Mouse (Mus musculus): ENCODE results near the gene Ece1. TPM values are rescaled to one million over a fixed set of nuclear protein-coding genes. Genes with fewer than 3 reads are reported as not detected.

Gene Ece1
- total and polyA plus RNA-seq, 3 experiments, result 25.3 to 43.8 TPM; not detected in 1

GRCm38 (mm10) chr4:137984212-137984611 lies 122.2 kb downstream of the Ece1 start:
- H3K9ac ChIP-seq (ENCODE audit: control insufficient read depth, low read depth, low read length, poor library complexity, severe bottlenecking), result no peak overlapping the region
- H3K4me1 ChIP-seq (ENCODE audit: control insufficient read depth in 1 of 2, insufficient read depth in 2 of 2, low read length in 2 of 2), result no peaks in the 10 kb centered on the region
- H3K4me3 ChIP-seq (ENCODE audit: control insufficient read depth in 1 of 2, insufficient read depth in 1 of 2, low read depth in 2 of 2, low read length in 2 of 2), result no peak overlapping the region
- H3K27me3 ChIP-seq (ENCODE audit: control insufficient read depth in 1 of 2, insufficient read depth in 2 of 2, low read length in 2 of 2), result no peaks in the 10 kb centered on the region
- H3K79me2 ChIP-seq (ENCODE audit: control insufficient read depth, insufficient read depth, low read length, poor library complexity), result no peaks in the 10 kb centered on the region
- no peak for DNase-seq (ENCODE audit: low read depth, low spot score)
- H3K27ac ChIP-seq (ENCODE audit: control insufficient read depth, low read depth, low read length), result no peak overlapping the region
- no peaks in the 10 kb centered on the region for H3K9me3 ChIP-seq (replicated peaks; ENCODE audit: insufficient read depth, low read length)
- TF ChIP-seq CTCF (IDR thresholded peaks at IDR 0.05 in 2 of 3, conservative IDR thresholded peaks at IDR 0.05 in 1 of 3; ENCODE audit: control insufficient read depth in 1 of 3, insufficient read depth in 1 of 3, low read depth in 2 of 3, low read length in 3 of 3, poor library complexity in 1 of 3, severe bottlenecking in 1 of 3), result no peak
- no peak for TF ChIP-seq POLR2A (IDR thresholded peaks at IDR 0.05; ENCODE audit: control insufficient read depth in 1 of 2, insufficient read depth in 1 of 2, low read depth in 1 of 2, low read length in 2 of 2, poor library complexity in 1 of 2)
- TF ChIP-seq ZMIZ1 (IDR thresholded peaks at IDR 0.05; ENCODE audit: low read depth, low read length), result no peak
- TF ChIP-seq ZKSCAN1 (IDR thresholded peaks at IDR 0.05; ENCODE audit: low read depth, low read length), result no peak
- no peak for TF ChIP-seq NRF1 (IDR thresholded peaks at IDR 0.05; ENCODE audit: insufficient read depth, low read depth, low read length, poor library complexity, severe bottlenecking)
- TF ChIP-seq ELF1 (IDR thresholded peaks at IDR 0.05; ENCODE audit: low read depth, low read length), result no peak
- no peak for TF ChIP-seq SMC3 (IDR thresholded peaks at IDR 0.05; ENCODE audit: low read depth, low read length)
- TF ChIP-seq MAX (IDR thresholded peaks at IDR 0.05; ENCODE audit: low read length), result no peak
- no peak for TF ChIP-seq TAL1 (IDR thresholded peaks at IDR 0.05; ENCODE audit: low read length)
- no peak for TF ChIP-seq E2F4 (IDR thresholded peaks at IDR 0.05; ENCODE audit: borderline replicate concordance, low read depth, low read length)
- TF ChIP-seq POLR2AphosphoS2 (IDR thresholded peaks at IDR 0.05; ENCODE audit: low read length), result no peak
- no peak for TF ChIP-seq MAFK (IDR thresholded peaks at IDR 0.05; ENCODE audit: borderline replicate concordance, low read depth, low read length)
- TF ChIP-seq POLR2AphosphoS5 (IDR thresholded peaks at IDR 0.05; ENCODE audit: borderline replicate concordance, low read depth, low read length), result no peak
- no peak for TF ChIP-seq CHD1 (IDR thresholded peaks at IDR 0.05; ENCODE audit: low read depth, low read length)
- H3K36me3 ChIP-seq (ENCODE audit: control insufficient read depth in 1 of 2, insufficient read depth in 2 of 2, low read length in 2 of 2), result no peaks in the 10 kb centered on the region

DNA sequence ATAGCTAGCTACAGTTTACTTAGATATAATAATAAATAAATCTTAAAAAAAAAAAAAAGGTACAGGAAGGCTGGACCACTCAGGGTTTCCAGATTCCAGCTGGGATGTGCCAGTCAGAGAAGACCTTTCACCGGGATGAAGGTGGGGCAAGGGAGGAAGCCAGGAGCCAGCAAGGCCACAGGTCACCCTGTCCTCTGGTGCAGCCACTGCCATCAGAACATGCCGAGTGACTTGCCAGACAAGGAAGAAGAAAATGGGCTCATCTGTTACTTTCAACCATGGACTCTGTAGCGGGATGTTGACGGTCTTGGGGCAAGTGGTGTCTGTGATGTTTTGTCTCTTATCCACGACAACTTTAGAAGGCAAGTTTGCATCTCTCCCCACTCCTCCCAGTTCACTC lies 122.7 kb downstream of the Ece1 start:
- H3K4me3 ChIP-seq (ENCODE audit: control insufficient read depth in 1 of 2, insufficient read depth in 1 of 2, low read depth in 2 of 2, low read length in 2 of 2), result no peak overlapping the region
- no peaks in the 10 kb centered on the region for H3K27me3 ChIP-seq (ENCODE audit: control insufficient read depth in 1 of 2, insufficient read depth in 2 of 2, low read length in 2 of 2)
- no peak for TF ChIP-seq MAFK (IDR thresholded peaks at IDR 0.05; ENCODE audit: borderline replicate concordance, low read depth, low read length)
- TF ChIP-seq JUND (IDR thresholded peaks at IDR 0.05; ENCODE audit: low read depth, low read length), result no peak
- TF ChIP-seq USF2 (IDR thresholded peaks at IDR 0.05; ENCODE audit: borderline replicate concordance in 1 of 2, insufficient read depth in 1 of 2, low read depth in 1 of 2, low read length in 2 of 2), result no peak
- TF ChIP-seq TAL1 (IDR thresholded peaks at IDR 0.05; ENCODE audit: low read length), result no peak
- TF ChIP-seq CHD1 (IDR thresholded peaks at IDR 0.05; ENCODE audit: low read depth, low read length), result no peak
- no peak for TF ChIP-seq CTCF (IDR thresholded peaks at IDR 0.05 in 2 of 3, conservative IDR thresholded peaks at IDR 0.05 in 1 of 3; ENCODE audit: control insufficient read depth in 1 of 3, insufficient read depth in 1 of 3, low read depth in 2 of 3, low read length in 3 of 3, poor library complexity in 1 of 3, severe bottlenecking in 1 of 3)
- TF ChIP-seq ZC3H11A (IDR thresholded peaks at IDR 0.05; ENCODE audit: low read depth, low read length), result no peak
- TF ChIP-seq MAX (IDR thresholded peaks at IDR 0.05; ENCODE audit: low read length), result no peak
- TF ChIP-seq MYB (IDR thresholded peaks at IDR 0.05; ENCODE audit: low read depth, low read length), result no peak
- no peaks in the 10 kb centered on the region for H3K9me3 ChIP-seq (replicated peaks; ENCODE audit: insufficient read depth, low read length)
- no peak overlapping the region for H3K9ac ChIP-seq (ENCODE audit: control insufficient read depth, low read depth, low read length, poor library complexity, severe bottlenecking)
- H3K27ac ChIP-seq (ENCODE audit: control insufficient read depth, low read depth, low read length), result no peak overlapping the region
- no peaks in the 10 kb centered on the region for H3K79me2 ChIP-seq (ENCODE audit: control insufficient read depth, insufficient read depth, low read length, poor library complexity)
- H3K4me1 ChIP-seq (ENCODE audit: control insufficient read depth in 1 of 2, insufficient read depth in 2 of 2, low read length in 2 of 2), result no peaks in the 10 kb centered on the region
- no peaks in the 10 kb centered on the region for H3K36me3 ChIP-seq (ENCODE audit: control insufficient read depth in 1 of 2, insufficient read depth in 2 of 2, low read length in 2 of 2)
- no peak for DNase-seq (ENCODE audit: low read depth, low spot score)
